Mouse (Mus musculus): ENCODE measurements around the gene Pdk2. TPM values are rescaled to one million over a fixed set of nuclear protein-coding genes. Genes with fewer than 3 reads are reported as not detected.

The Pdk2 gene
- polyA plus RNA-seq, 1 experiment from 2014 or later = 13.9 TPM

DNA sequence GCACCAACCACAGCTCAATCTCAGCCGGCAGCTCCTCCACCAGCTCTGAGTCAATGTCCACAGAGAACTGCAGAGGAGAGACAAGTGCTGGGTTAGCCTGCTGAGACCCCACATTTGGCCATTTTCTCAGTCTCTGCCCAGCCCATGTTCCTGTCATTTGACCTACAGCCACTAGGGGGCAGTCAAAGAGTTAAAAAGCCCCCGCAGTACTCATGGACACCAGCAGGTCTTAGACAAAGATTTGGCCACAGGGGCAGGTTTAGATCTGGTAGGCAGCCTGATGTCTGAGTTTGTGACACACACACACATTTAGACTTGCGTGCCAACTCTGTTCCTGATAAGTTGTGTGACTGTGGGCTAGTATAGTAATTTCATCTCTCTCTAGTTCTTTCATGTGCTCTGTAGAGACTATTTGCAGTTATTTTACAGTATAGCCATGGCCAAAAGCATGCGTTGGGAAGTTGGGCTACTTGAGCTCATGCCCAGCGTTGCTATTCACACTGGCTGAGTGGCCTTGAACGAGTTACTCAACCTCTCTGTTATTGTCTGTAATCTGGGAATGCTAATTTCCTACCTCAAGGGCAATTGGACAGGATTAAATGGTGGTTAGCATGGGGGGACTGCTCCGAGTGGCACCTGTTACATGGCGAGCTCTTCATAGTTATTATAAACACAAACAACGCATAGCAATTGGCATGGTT lies 6.0 kb upstream of the Pdk2 start:
- no peak overlapping the region for H3K27ac ChIP-seq (ENCODE audit: low read length)
- H3K27me3 ChIP-seq (ENCODE audit: control insufficient read depth, insufficient read depth, low read depth, low read length) = no peaks in the 10 kb centered on the region
- no peak overlapping the region for H3K9ac ChIP-seq (ENCODE audit: low read depth, low read length)
- no peak overlapping the region for H3K4me2 ChIP-seq (ENCODE audit: low read depth, low read length)
- no peaks in the 10 kb centered on the region for H3K9me3 ChIP-seq (replicated peaks; ENCODE audit: control insufficient read depth, low read length)
- ATAC-seq (ENCODE audit: low read depth) = peak; percentile 33; the same call in 1 of the 2 replicates
- H3K36me3 ChIP-seq (ENCODE audit: control insufficient read depth, insufficient read depth) = no peaks in the 10 kb centered on the region
- no peak overlapping the region for H3K4me3 ChIP-seq (ENCODE audit: low read depth, low read length)
- WGBS (ENCODE audit: insufficient replicate concordance) = 39% methylated on average over 9 of the region's 9 CpGs
- no peaks in the 10 kb centered on the region; the same call in 1 of the 2 replicates for H3K4me1 ChIP-seq (ENCODE audit: control insufficient read depth, low read depth, low read length)

DNA sequence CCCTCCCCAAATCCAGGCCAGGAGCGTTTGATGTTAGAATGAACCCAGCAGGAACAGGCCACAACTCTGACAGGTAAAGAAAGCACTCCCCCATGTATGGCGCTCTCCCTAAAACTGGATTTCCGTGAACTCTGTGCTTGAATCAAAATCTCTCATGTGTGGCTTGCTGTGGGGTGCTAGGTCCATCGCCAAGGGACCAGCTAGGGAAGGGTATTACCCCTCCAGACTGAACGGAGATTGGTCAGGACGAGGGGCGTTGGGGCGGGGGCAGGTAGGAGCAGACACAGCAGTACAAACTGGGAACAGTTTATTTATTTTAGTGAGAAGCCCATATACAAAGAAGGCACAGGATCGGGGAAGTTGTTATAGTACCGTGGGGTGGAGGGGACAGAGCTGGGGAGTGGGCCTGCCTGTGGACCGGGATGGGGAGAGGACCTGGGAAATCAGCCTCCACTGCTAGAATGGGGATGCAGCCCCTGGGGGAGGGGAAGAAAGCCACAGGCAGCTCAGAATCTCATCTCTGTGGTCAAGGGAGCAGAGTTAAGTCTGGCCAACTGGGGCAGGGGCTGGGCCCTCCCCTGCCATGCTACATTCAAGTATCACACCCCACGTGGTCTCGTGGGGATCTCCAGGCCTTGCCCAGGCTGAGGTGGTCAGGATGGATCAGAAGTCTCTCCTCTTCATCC lies 3.2 kb upstream of the Pdk2 start:
- H3K4me3 ChIP-seq (ENCODE audit: low read depth, low read length) = no peak overlapping the region
- no peak overlapping the region for H3K4me2 ChIP-seq (ENCODE audit: low read depth, low read length)
- 59% methylated on average over 12 of the region's 13 CpGs for WGBS (ENCODE audit: insufficient replicate concordance)
- H3K36me3 ChIP-seq (ENCODE audit: control insufficient read depth, insufficient read depth) = no peaks in the 10 kb centered on the region
- H3K27ac ChIP-seq (ENCODE audit: low read length) = no peak overlapping the region
- no peaks in the 10 kb centered on the region for H3K27me3 ChIP-seq (ENCODE audit: control insufficient read depth, insufficient read depth, low read depth, low read length)
- H3K4me1 ChIP-seq (ENCODE audit: control insufficient read depth, low read depth, low read length) = peaks cover 15% of the 10 kb centered on the region
- ATAC-seq (ENCODE audit: low read depth) = no peak
- H3K9ac ChIP-seq (ENCODE audit: low read depth, low read length) = no peak overlapping the region
- no peaks in the 10 kb centered on the region for H3K9me3 ChIP-seq (replicated peaks; ENCODE audit: control insufficient read depth, low read length)

DNA sequence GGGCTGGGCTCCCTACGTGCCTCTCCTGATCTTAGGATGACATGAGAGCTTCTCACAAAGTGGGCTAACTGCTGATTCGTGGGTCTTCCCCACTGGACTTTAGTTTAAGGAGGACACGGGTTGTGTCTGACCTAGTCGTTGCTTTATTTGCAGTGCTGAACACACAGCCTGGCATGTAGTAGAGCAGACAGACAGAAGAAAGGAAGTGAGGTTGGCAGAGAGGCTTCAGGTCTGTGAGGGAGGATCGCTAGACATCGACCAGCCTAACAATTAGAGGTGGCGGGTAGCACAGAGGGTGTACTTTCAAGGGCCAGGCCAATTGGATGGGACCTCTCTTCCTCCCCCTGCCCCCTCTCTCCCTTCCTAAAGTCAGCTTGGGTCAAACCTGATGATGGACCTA lies 2.5 kb upstream of the Pdk2 start:
- H3K9me3 ChIP-seq (replicated peaks; ENCODE audit: control insufficient read depth, low read length) = no peaks in the 10 kb centered on the region
- no peaks in the 10 kb centered on the region for H3K36me3 ChIP-seq (ENCODE audit: control insufficient read depth, insufficient read depth)
- H3K4me3 ChIP-seq (ENCODE audit: low read depth, low read length) = no peak overlapping the region
- no peak for ATAC-seq (ENCODE audit: low read depth)
- no peak overlapping the region for H3K27ac ChIP-seq (ENCODE audit: low read length)
- no peak overlapping the region for H3K9ac ChIP-seq (ENCODE audit: low read depth, low read length)
- no peak overlapping the region for H3K4me2 ChIP-seq (ENCODE audit: low read depth, low read length)
- 50% methylated on average over 7 of the region's 7 CpGs for WGBS (ENCODE audit: insufficient replicate concordance)
- no peaks in the 10 kb centered on the region for H3K27me3 ChIP-seq (ENCODE audit: control insufficient read depth, insufficient read depth, low read depth, low read length)
- peaks cover 19% of the 10 kb centered on the region for H3K4me1 ChIP-seq (ENCODE audit: control insufficient read depth, low read depth, low read length)

DNA sequence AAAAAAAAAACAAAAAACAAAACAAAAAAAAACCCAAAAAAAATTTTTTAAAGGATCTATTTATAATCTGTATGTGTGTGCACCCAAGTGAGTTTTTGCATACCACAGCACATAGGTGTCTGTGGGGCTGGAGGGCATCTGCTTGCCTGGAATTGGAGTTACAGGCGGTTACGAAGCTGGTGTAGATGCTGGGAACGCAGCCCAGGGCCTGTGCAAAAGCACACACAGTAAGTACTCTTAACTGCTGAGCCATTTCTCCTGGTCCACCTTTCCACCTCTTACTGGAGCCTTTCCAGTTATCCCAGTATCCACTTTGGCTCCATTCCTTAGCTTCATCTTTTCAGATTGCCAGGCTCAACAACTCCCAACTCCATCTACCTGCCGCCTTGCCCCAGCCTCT lies 1.9 kb upstream of the Pdk2 start:
- Histone ChIP-seq H3K4me2 (ENCODE audit: low read depth, low read length) (no peak overlapping the region), H3K27ac (ENCODE audit: low read length) (no peak overlapping the region), H3K4me1 (ENCODE audit: control insufficient read depth, low read depth, low read length) (peaks cover 23% of the 10 kb centered on the region), H3K9me3 (replicated peaks; ENCODE audit: control insufficient read depth, low read length) (no peaks in the 10 kb centered on the region), H3K36me3 (ENCODE audit: control insufficient read depth, insufficient read depth) (no peaks in the 10 kb centered on the region), H3K4me3 (ENCODE audit: low read depth, low read length) (no peak overlapping the region), H3K9ac (ENCODE audit: low read depth, low read length) (no peak overlapping the region), H3K27me3 (ENCODE audit: control insufficient read depth, insufficient read depth, low read depth, low read length) (no peaks in the 10 kb centered on the region)
- ATAC-seq (ENCODE audit: low read depth) = no peak
- WGBS (ENCODE audit: insufficient replicate concordance) = 64% methylated on average over 4 of the region's 4 CpGs

DNA sequence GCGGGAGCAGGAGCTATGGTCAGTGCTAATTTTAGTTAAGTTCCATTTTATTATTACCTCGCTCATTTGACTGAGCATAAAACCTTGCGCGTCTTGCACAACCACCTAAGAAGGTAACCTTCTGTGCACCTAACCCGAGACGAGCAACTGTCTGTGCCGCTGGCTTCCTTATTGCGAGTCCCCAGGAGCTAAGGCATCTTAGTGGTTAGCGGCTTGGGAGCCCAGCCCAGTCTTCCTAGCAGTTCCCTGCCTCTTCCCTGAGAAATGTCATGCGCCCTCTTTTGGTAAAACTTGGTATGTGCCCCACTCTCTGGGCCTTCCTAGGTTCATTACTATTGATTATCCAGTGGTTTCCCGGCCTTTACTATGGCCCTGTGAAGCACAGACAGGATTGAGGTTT lies 942 bp upstream of the Pdk2 start:
- Histone ChIP-seq H3K4me2 (ENCODE audit: low read depth, low read length) (peak overlapping the region; percentile 96), H3K27me3 (ENCODE audit: control insufficient read depth, insufficient read depth, low read depth, low read length) (no peaks in the 10 kb centered on the region), H3K9me3 (replicated peaks; ENCODE audit: control insufficient read depth, low read length) (no peaks in the 10 kb centered on the region), H3K36me3 (ENCODE audit: control insufficient read depth, insufficient read depth) (no peaks in the 10 kb centered on the region), H3K9ac (ENCODE audit: low read depth, low read length) (peak overlapping the region; percentile 42), H3K4me1 (ENCODE audit: control insufficient read depth, low read depth, low read length) (peaks cover 23% of the 10 kb centered on the region), H3K4me3 (ENCODE audit: low read depth, low read length) (peak overlapping the region; percentile 78), H3K27ac (ENCODE audit: low read length) (peak overlapping the region; percentile 79)
- ATAC-seq (ENCODE audit: low read depth) = peak; percentile 20
- WGBS (ENCODE audit: insufficient replicate concordance) = 1% methylated on average over 11 of the region's 11 CpGs

DNA sequence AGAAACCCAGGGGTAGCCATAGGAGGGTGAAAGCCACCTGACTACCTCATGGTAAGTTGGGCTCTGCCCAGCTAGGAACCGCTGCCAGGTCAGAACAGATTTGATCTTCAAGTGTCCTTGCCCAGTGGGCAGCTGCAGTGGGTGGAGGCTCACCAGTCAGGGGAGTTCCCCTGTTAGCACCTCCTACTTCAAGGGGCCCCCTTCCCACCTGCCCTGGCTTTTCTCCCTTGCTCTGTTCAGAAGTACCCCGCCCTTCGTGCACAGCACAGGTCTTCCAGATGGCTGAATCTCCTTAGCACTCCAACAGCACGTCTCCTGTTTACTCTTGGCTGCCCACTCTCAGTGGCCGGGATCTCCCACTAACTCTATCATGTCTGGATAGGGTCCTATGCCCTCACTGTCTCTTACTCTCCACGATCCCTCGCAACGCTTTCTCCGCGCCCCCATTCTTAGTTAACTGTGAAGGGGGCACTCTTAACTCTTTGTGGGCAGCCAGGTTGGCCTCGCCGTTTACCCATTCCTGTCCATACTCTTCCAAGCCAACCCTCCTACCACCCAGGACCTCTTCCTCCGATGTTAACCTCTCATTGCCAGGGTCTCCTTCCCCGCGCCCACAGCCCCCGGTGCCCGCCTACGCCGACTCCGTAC lies 539 bp downstream of the Pdk2 start:
- peak overlapping the region; percentile 64 for H3K27ac ChIP-seq (ENCODE audit: low read length)
- peak; percentile 5; the same call in 1 of the 2 replicates for ATAC-seq (ENCODE audit: low read depth)
- 2% methylated on average over 20 of the region's 20 CpGs for WGBS (ENCODE audit: insufficient replicate concordance)
- H3K9ac ChIP-seq (ENCODE audit: low read depth, low read length) = peak overlapping the region; percentile 81
- H3K4me3 ChIP-seq (ENCODE audit: low read depth, low read length) = peak overlapping the region; percentile 78
- H3K9me3 ChIP-seq (replicated peaks; ENCODE audit: control insufficient read depth, low read length) = no peaks in the 10 kb centered on the region
- H3K36me3 ChIP-seq (ENCODE audit: control insufficient read depth, insufficient read depth) = no peaks in the 10 kb centered on the region
- no peaks in the 10 kb centered on the region for H3K27me3 ChIP-seq (ENCODE audit: control insufficient read depth, insufficient read depth, low read depth, low read length)
- peaks cover 23% of the 10 kb centered on the region for H3K4me1 ChIP-seq (ENCODE audit: control insufficient read depth, low read depth, low read length)
- peak overlapping the region; percentile 96 for H3K4me2 ChIP-seq (ENCODE audit: low read depth, low read length)

DNA sequence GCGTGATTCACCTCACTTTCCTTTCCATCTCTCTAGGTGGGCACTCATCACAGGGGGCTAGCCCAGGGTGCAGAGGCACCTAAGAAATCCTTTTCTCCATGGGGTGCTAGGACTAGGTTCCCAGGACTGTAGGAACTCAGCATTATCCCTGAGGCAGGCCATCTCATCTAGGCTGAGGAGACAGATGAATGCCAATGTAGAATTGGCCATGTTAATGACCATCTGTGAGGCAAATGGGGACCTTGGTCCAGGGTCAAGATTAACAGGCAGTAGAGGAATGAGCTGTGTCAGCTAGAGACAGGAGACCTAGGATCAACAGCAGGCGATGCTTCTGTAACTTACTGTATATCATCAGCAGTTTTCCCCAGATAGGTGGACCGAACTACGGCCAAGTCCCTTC lies 1.4 kb downstream of the Pdk2 start:
- no peak for ATAC-seq (ENCODE audit: low read depth)
- 70% methylated on average over 4 of the region's 4 CpGs for WGBS (ENCODE audit: insufficient replicate concordance)
- Histone ChIP-seq H3K4me3 (ENCODE audit: low read depth, low read length) (no peak overlapping the region), H3K4me1 (ENCODE audit: control insufficient read depth, low read depth, low read length) (peaks cover 23% of the 10 kb centered on the region), H3K27me3 (ENCODE audit: control insufficient read depth, insufficient read depth, low read depth, low read length) (no peaks in the 10 kb centered on the region), H3K36me3 (ENCODE audit: control insufficient read depth, insufficient read depth) (no peaks in the 10 kb centered on the region), H3K9ac (ENCODE audit: low read depth, low read length) (no peak overlapping the region), H3K9me3 (replicated peaks; ENCODE audit: control insufficient read depth, low read length) (no peaks in the 10 kb centered on the region), H3K27ac (ENCODE audit: low read length) (no peak overlapping the region), H3K4me2 (ENCODE audit: low read depth, low read length) (peak overlapping the region; percentile 96; the same call in 1 of the 2 replicates)

DNA sequence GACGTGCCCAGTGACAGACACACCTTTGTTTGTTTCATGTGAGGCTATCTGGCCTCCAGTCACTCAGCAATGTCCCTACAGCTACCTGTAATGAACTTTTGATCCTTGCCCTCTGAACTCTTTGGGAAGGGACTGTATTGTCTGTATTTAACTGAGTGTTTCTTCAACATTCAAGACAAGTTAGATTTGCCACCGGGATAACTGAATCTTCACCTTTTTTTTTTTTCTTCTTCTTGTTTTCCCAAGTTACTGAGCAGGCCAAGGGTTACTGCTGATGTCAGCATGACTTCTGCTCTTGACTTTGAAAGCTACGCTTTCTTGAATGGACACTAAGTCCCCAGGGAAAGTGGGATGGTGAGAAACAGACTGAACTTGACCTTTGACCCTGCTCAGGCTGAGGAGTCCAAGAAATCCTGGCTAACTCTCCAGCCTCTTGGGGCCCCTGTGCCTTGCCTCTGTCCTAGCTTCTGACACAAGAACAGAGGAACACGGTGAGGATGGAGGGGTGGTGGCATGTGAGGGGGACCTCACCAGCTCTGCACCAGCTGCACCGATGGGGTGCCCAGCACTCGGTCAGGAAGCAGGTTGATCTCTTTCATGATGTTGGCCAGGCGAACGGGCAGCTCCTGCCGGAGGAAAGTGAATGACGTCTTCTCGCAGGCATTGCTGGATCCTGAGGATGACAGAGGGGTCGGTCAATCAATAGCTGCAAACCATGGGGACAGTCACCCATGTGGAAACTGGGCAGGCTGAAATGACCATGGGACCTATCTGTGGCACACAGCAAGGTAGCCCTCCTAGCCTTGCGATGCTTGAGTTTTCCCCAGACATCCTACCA lies 2.1 kb downstream of the Pdk2 start:
- Histone ChIP-seq H3K9ac (ENCODE audit: low read depth, low read length) (no peak overlapping the region), H3K27ac (ENCODE audit: low read length) (no peak overlapping the region)
- 73% methylated on average over 13 of the region's 13 CpGs for WGBS (ENCODE audit: insufficient replicate concordance)

More for the DNA sequence above, 2.1 kb downstream of the Pdk2 start:
- no peak overlapping the region for H3K4me3 ChIP-seq (ENCODE audit: low read depth, low read length)
- no peaks in the 10 kb centered on the region for H3K9me3 ChIP-seq (replicated peaks; ENCODE audit: control insufficient read depth, low read length)
- no peak for ATAC-seq (ENCODE audit: low read depth)
- no peak overlapping the region for H3K4me2 ChIP-seq (ENCODE audit: low read depth, low read length)
- H3K4me1 ChIP-seq (ENCODE audit: control insufficient read depth, low read depth, low read length) = peaks cover 23% of the 10 kb centered on the region
- no peaks in the 10 kb centered on the region for H3K27me3 ChIP-seq (ENCODE audit: control insufficient read depth, insufficient read depth, low read depth, low read length)
- H3K36me3 ChIP-seq (ENCODE audit: control insufficient read depth, insufficient read depth) = no peaks in the 10 kb centered on the region
